Mouse (Mus musculus): ENCODE measurements around the gene Ppp1r9b.
A peak's percentile ranks its signal among the peaks of the same experiment; 100 is the strongest.

The Ppp1r9b gene

GRCm38 (mm10) chr11:95043608-95044007 is 52.8 kb downstream of the Ppp1r9b start:
- DNase-seq (ENCODE audit: low spot score in 2 of 2), result no peak

- DNase-seq (ENCODE audit: low spot score in 2 of 2), result no peak
Measured at GRCm38 (mm10) chr11:95044185-95044870, 53.5 kb downstream of the Ppp1r9b start.

GRCm38 (mm10) chr11:95046980-95047680 is 56.3 kb downstream of the Ppp1r9b start:
- DNase-seq (ENCODE audit: low spot score in 2 of 2), result peak in 1 of 2 experiments; percentile 62

- DNase-seq (ENCODE audit: low spot score in 2 of 2), result no peak
Measured at GRCm38 (mm10) chr11:95053062-95053461, 62.2 kb downstream of the Ppp1r9b start.
